Mouse (Mus musculus) heart, embryonic 16.5 days (tissue): Measurements from ENCODE around the gene Lgi4. TPM values are rescaled to one million over a fixed set of nuclear protein-coding genes. Genes with fewer than 3 reads are reported as not detected.

Source experiments
- ATAC-seq: fragments of 200-750 bp; cut with Nextera tagmentation; replicated peaks from 2 replicates; pipeline ENCODE4 v1.8.0; 2017; ENCODE audit warnings: moderate number of reproducible peaks; ENCODE audit not compliant: insufficient read depth, low FRiP score; ENCODE audit errors: extremely low read depth
- H3K27ac ChIP-seq: fragments of 300-500 bp; sonication (generic); 2 replicates; pipeline ENCODE4 v1.5.1; 2014; ENCODE audit warnings: mild to moderate bottlenecking, low read length, control low read depth, moderate library complexity
- H3K27me3 ChIP-seq: fragments of 300-500 bp; sonication (generic); 2 replicates; pipeline ENCODE4 v1.6.1; 2014; ENCODE audit warnings: low read length, mixed read lengths; ENCODE audit not compliant: control insufficient read depth, insufficient read depth
- H3K36me3 ChIP-seq: fragments of 300-500 bp; sonication (generic); 2 replicates; pipeline ENCODE4 v1.6.1; 2014; ENCODE audit not compliant: control insufficient read depth, insufficient read depth
- H3K4me1 ChIP-seq: fragments of 300-500 bp; sonication (generic); 2 replicates; pipeline ENCODE4 v1.6.1; 2014; ENCODE audit warnings: low read length, mixed read lengths; ENCODE audit not compliant: control insufficient read depth, insufficient read depth
- H3K4me2 ChIP-seq: fragments of 300-500 bp; sonication (generic); 2 replicates; pipeline ENCODE4 v1.6.1; 2014; ENCODE audit warnings: low read depth, mild to moderate bottlenecking, control low read depth, low read length
- H3K4me3 ChIP-seq: fragments of 300-500 bp; sonication (generic); 2 replicates; pipeline ENCODE4 v1.5.1; 2014; ENCODE audit warnings: mild to moderate bottlenecking, control low read depth, low read length
- H3K9ac ChIP-seq: fragments of 300-500 bp; sonication (generic); 2 replicates; pipeline ENCODE4 v1.6.1; 2014; ENCODE audit warnings: low read length, control low read depth
- H3K9me3 ChIP-seq: fragments of 300-500 bp; sonication (generic); replicated peaks from 2 replicates; pipeline ENCODE4 v1.6.1; 2016; ENCODE audit warnings: low read length; ENCODE audit not compliant: control insufficient read depth
- WGBS: fragments of 180-500 bp; shearing (Covaris S2); extraction: QIAGEN DNeasy Blood & Tissue Kit; methylation state at CpG from one replicate; pipeline ENCODE4 v1.1.7; 2014; 5-methylcytosine and 5-hydroxymethylcytosine counted together
- polyA plus RNA-seq: library from polyadenylated mRNA; unstranded; fragments of >200 nt; fragmentation: Nextera tagmentation; extraction: Ambion mirVana; gene quantifications from 2 replicates; pipeline ENCODE4 v1.2.1, GENCODE M21; 2015

The Lgi4 gene
- polyA plus RNA-seq, 1 experiment from 2014 or later = 0.09 TPM

GRCm38 (mm10) chr7:31087262-31087661 is 28.1 kb downstream of the Lgi4 start:
- ATAC-seq = no peak
- Histone ChIP-seq H3K9me3 (no peaks in the 10 kb centered on the region; the same call in 1 of the 2 replicates), H3K36me3 (no peaks in the 10 kb centered on the region), H3K9ac (no peak overlapping the region), H3K4me3 (no peak overlapping the region), H3K27ac (peak overlapping the region; percentile 73), H3K27me3 (no peaks in the 10 kb centered on the region), H3K4me1 (peaks cover 16% of the 10 kb centered on the region), H3K4me2 (no peak overlapping the region)
- WGBS = 51% methylated on average over 2 of the region's 2 CpGs

GRCm38 (mm10) chr7:31088206-31088605 is 29.1 kb downstream of the Lgi4 start:
- no peaks in the 10 kb centered on the region for H3K27me3 ChIP-seq
- 66% methylated on average over 3 of the region's 3 CpGs for WGBS
- no peaks in the 10 kb centered on the region for H3K36me3 ChIP-seq
- no peaks in the 10 kb centered on the region; the same call in 1 of the 2 replicates for H3K9me3 ChIP-seq
- peaks cover 16% of the 10 kb centered on the region for H3K4me1 ChIP-seq
- H3K9ac ChIP-seq = no peak overlapping the region
- no peak overlapping the region for H3K4me2 ChIP-seq
- no peak for ATAC-seq
- H3K4me3 ChIP-seq = no peak overlapping the region
- H3K27ac ChIP-seq = peak overlapping the region; percentile 68

- H3K27ac ChIP-seq = no peak overlapping the region
- H3K9me3 ChIP-seq = no peaks in the 10 kb centered on the region; the same call in 1 of the 2 replicates
- H3K4me3 ChIP-seq = no peak overlapping the region
- 78% methylated on average over 2 of the region's 2 CpGs for WGBS
- no peak overlapping the region for H3K9ac ChIP-seq
- H3K4me1 ChIP-seq = peaks cover 16% of the 10 kb centered on the region
- ATAC-seq = no peak
- H3K27me3 ChIP-seq = no peaks in the 10 kb centered on the region
- no peak overlapping the region for H3K4me2 ChIP-seq
- H3K36me3 ChIP-seq = no peaks in the 10 kb centered on the region
Observed at GRCm38 (mm10) chr7:31089721-31090120, 30.6 kb downstream of the Lgi4 start.

GRCm38 (mm10) chr7:31094774-31095501 is 35.8 kb downstream of the Lgi4 start:
- WGBS = 20% methylated on average over 12 of the region's 12 CpGs
- Histone ChIP-seq H3K4me3 (no peak overlapping the region), H3K4me2 (no peak overlapping the region), H3K4me1 (0 out of 2 replicates have a peak, but pooled peaks cover 2% of the 10 kb centered on the region), H3K9me3 (no peaks in the 10 kb centered on the region; the same call in 1 of the 2 replicates), H3K9ac (no peak overlapping the region; the same call in 1 of the 2 replicates), H3K36me3 (no peaks in the 10 kb centered on the region), H3K27me3 (peaks cover 3% of the 10 kb centered on the region; the same call in 1 of the 2 replicates), H3K27ac (no peak overlapping the region)
- ATAC-seq = no peak

GRCm38 (mm10) chr7:31096892-31097564 is 37.9 kb downstream of the Lgi4 start:
- no peaks in the 10 kb centered on the region for H3K9me3 ChIP-seq
- WGBS = 70% methylated on average over 9 of the region's 9 CpGs
- no peak overlapping the region for H3K9ac ChIP-seq
- no peak overlapping the region for H3K4me3 ChIP-seq
- no peak for ATAC-seq
- no peak overlapping the region for H3K27ac ChIP-seq
- no peak overlapping the region for H3K4me2 ChIP-seq
- 0 out of 2 replicates have a peak, but pooled peaks cover 2% of the 10 kb centered on the region for H3K4me1 ChIP-seq
- peaks cover 3% of the 10 kb centered on the region; the same call in 1 of the 2 replicates for H3K27me3 ChIP-seq
- no peaks in the 10 kb centered on the region for H3K36me3 ChIP-seq

- peaks cover 3% of the 10 kb centered on the region; the same call in 1 of the 2 replicates for H3K27me3 ChIP-seq
- WGBS = 37% methylated on average over 20 of the region's 20 CpGs
- H3K36me3 ChIP-seq = no peaks in the 10 kb centered on the region
- H3K27ac ChIP-seq = no peak overlapping the region
- H3K9ac ChIP-seq = peak overlapping the region; percentile 23
- no peaks in the 10 kb centered on the region for H3K9me3 ChIP-seq
- peak; percentile 95 for ATAC-seq
- H3K4me2 ChIP-seq = peak overlapping the region; percentile 65
- 0 out of 2 replicates have a peak, but pooled peaks cover 2% of the 10 kb centered on the region for H3K4me1 ChIP-seq
- H3K4me3 ChIP-seq = peak overlapping the region; percentile 33
Observed at GRCm38 (mm10) chr7:31097583-31098248, 38.6 kb downstream of the Lgi4 start.

GRCm38 (mm10) chr7:31098697-31099611 is 39.8 kb downstream of the Lgi4 start:
- Histone ChIP-seq H3K36me3 (no peaks in the 10 kb centered on the region), H3K4me1 (0 out of 2 replicates have a peak, but pooled peaks cover 2% of the 10 kb centered on the region), H3K4me2 (no peak overlapping the region), H3K4me3 (no peak overlapping the region), H3K27ac (no peak overlapping the region), H3K9ac (no peak overlapping the region), H3K27me3 (peaks cover 7% of the 10 kb centered on the region), H3K9me3 (no peaks in the 10 kb centered on the region)
- ATAC-seq = no peak
- 78% methylated on average over 22 of the region's 22 CpGs for WGBS

GRCm38 (mm10) chr7:31099612-31099982 is 40.5 kb downstream of the Lgi4 start:
- Histone ChIP-seq H3K4me2 (no peak overlapping the region), H3K4me1 (0 out of 2 replicates have a peak, but pooled peaks cover 2% of the 10 kb centered on the region), H3K36me3 (no peaks in the 10 kb centered on the region), H3K4me3 (no peak overlapping the region), H3K27me3 (peaks cover 11% of the 10 kb centered on the region), H3K27ac (no peak overlapping the region), H3K9ac (no peak overlapping the region), H3K9me3 (no peaks in the 10 kb centered on the region)
- WGBS = 82% methylated on average over 6 of the region's 6 CpGs
- ATAC-seq = no peak
